Mouse (Mus musculus): ENCODE results near the gene Heatr5a.

DNA sequence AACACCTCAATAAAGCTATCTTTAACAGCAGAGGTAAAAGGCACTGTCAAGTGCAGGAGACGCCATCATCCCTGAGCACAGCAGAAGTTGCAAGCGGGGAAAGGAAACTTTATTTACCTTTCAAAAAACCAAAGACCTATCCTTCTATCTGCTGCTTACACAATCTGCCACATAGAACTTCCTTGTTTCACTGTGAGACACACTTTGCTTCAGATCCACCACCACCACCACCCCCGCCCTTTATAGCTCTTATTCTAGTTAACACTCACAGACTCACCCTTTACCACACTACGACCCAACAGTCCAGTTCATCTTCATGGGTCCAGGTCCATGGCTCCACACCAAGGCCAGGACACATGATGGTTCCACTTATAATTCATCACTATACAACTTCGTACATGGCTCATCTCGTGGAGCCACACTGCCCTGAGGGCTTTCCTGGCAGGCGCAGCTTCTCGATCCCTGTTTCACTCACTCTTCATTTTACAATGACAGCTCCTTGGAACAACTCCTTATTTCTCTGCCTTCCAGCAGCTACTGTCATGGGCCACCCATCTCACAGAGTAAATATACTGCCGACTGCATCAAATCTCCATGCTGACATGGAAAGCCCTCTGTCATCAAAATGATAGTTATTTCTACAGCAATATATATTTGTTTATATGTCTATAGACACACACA is 3.1 kb downstream of the Heatr5a start:
- no peak for TF ChIP-seq GATA1 (IDR thresholded peaks at IDR 0.05; ENCODE audit: low read length)
- TF ChIP-seq TAL1 (IDR thresholded peaks at IDR 0.05; ENCODE audit: low read length), result no peak
